Mouse (Mus musculus) heart, adult 18-20 months (tissue): Measurements from ENCODE around the gene Gm30191. TPM values are rescaled to one million over a fixed set of nuclear protein-coding genes. Genes with fewer than 3 reads are reported as not detected.
A peak's percentile ranks its signal among the peaks of the same experiment; 100 is the strongest.
"Not testable (repeated sequence)": the region's sequence is repeated elsewhere in the genome, so short reads cannot be mapped to it uniquely, and the experiment has no call there.

Experiments
- DNase-seq, 2 experiments: peaks; one replicate each; pipeline ENCODE4 v3.0.0; 2021 to 2022; ENCODE audit warnings: mixed read lengths in 1 of 2
- total RNA-seq, 2 experiments: library from RNA; stranded (reverse); gene quantifications; 2 replicates each; pipeline ENCODE4 v1.2.3; 2021

Gm30191 gene
- total RNA-seq, 2 experiments from 2014 or later = not detected

DNA sequence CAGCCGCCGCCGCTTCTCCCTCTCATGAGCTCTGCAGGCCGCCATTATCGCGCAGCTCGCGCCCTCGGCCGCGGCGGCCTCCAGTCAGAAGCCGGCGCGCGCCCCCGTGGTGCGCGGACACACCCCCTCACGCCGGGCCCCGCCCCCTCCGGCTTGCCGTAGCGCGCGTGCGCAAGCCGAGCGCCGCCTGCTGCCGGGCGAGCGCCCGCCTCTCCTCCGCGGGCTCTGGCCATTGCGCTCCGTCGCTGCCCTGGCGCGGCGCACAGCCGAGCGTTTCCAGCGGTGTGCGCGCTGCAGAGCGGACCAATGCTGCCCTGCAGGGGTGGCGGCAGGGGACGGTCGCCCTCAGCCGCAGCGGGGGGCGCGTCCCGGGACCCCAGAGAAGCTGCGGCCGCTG, 40.4 kb downstream of the Gm30191 start:
- DNase-seq = peak; percentile 96 to 98

DNA sequence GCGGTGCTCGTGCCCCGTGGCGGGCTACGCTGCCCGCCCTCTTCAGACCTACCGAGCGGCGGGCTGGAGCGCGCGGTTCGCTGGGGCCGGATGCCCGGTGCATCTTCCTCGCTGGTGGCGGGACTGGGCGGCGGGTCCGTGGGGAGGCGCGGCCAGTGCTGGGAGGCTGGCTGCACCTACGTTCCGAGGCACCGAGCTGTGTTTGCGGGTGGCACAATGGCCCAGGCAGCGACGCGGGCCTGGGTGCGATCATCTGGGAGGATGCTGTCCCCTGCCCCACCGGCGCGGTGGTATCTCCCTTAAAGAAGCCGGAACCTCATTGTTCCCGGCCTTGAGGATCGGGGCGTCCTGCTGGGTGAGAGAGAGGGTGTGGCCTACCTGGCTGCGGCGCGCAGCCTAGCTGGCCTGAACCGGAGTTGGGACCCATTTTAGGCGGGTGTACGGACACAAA, 40.9 kb downstream of the Gm30191 start, which contains the start of gene Pdik1l:
TSS of gene Pdik1l (minus strand) at position 321 of the 451 bp plus-strand sequence.
- peak; percentile 76 to 80 for DNase-seq

DNA sequence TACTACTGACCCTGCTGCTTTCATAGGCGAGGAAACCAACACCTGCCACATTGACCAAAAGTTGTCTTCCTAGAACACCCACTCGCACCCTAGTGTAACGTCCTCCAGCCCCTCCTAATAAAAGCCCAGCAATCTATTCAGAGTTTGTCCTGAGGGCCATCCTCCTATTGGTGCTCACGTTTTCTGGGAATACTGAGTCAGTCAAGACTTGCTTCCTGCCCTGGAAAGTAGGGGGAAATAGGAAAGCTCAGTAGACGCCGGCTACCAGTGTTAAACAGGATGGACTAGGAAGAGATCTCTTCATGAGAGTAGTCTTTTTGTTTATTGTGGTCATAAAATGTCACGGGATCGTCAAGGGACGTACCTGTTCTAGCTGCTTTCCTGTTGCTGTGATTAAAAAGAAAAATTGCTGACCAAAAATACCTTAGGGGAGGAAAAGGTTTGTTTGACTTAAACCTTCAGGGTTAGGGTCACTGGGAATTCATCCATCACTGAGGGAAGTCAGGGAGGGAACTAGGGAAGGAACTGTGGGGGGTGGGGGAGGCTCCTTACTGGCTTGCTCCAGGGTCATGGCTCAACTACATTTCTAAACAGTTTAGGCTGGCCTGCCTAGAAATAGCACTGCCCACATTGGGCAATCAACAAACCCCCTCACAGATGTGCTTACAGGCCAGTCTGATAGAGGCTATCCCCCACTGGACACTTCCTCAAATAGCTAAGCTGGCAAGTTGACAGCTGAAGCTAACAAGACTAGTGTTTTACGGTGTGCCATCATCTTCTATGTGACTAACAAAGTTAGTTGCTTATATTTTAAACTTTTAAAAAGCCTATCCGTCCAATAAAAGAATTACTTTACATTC, 41.9 kb downstream of the Gm30191 start:
- peak in 1 of 2 experiments; percentile 28 for DNase-seq

DNA sequence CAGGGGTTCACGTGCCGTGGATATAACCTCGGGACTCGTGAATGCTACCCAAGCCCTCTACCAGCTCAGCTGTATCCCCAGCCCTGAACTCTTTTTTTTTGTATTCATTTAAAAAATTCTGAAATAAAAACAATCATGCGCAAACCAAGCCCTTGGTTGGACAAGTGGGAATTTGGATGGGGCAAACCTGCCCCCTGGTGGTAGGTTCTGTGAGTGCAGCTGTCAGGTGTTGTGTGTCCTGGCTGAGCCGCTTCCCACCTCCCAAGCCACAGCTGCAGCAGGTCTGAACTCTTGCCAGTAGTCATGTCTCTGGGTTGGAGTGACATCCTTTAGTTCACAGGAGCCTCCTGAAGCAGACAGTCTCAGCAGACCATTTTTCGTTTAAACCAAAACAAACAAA, 45.3 kb downstream of the Gm30191 start:
- DNase-seq = peak; percentile 65 to 89

DNA sequence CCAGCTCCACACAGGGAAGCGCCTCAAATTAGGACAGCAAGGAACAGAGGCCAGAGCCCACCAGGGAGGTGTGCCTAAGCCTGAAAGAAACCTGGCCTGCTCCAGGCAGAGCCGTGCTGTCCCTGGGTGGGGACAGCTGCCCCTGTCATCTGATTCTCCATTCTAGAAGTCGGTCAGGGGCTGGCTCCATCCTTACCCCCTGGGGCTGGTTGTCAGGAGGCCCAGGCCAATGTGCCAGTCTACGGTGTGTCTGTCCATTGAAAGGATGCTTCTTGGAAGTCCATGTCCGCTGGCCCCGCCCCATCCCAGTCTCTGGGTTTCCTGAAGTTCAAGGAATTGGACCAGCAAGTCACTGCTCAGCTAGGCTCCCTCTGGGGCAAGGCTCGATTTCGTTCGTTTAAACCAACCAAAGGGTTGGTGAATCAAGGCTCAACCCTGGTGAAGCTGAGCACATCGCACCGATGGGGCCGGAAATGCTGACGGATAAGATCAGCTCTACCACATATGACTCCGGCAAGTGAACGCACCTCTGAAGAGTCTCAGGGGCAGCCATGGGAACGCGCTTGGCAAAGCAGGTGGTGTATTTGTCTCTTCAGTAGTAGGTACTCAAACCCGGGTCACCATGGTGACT, 46.4 kb downstream of the Gm30191 start:
- no peak for DNase-seq

DNA sequence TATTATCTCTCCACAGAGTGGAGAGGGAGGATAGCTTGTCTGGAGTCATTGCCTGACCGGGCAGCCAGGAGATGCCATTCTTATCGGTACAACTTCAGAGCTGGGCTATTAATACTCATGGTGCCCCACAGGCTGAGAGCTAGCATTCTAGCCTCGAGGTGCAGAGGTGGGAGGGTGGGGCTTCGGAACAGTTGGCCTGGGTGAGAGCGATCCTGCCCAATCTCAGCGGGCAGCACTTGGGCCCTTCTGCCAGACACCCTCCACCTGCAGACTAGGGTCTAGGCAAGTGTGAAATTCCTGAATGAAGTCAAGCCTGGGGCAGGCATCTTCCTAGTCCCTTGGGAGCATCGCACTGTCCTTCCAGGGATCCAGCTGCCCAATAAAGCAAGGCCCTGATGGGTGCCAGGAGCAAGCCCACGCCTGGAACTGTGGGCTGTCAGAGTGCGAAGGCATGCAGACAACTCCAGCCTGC, 47.0 kb downstream of the Gm30191 start:
- peak; percentile 59 to 84 for DNase-seq

DNA sequence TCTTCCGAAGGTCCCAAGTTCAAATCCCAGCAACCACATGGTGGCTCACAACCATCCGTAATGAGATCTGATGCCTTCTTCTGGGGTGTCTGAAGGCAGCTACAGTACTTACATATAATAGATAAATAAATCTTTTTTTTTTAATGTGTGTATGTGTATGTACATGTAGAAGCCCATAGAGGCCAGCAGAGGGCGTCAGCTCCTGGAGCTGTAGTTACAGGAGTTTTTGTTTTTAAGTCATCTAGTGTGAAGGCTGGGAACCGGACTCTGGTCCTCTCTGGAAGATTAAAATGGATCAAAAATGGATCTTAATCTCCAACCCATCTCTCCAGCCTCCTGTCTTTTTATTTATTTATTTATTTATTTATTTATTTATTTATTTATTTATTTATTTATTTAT, 49.4 kb downstream of the Gm30191 start:
- DNase-seq = not testable (repeated sequence)

DNA sequence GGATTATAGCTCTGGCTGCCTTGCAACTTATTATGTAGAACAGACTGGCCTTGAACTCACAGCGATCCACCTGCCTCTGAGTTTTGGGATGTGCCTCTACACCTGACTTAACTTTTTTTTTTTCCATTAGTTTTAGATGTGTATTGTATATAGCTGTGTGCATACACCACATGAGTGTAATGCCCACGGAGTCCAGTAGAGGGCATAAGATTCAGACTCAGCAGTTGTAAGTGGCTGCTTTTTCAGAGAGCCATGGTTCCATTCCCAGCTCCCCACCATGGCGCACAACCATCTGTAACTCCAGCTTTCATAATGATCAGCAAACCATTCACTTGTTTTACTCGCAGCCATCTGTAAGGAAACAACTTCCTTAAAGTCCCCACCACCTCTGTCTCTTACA, 49.8 kb downstream of the Gm30191 start:
- DNase-seq = no peak

DNA sequence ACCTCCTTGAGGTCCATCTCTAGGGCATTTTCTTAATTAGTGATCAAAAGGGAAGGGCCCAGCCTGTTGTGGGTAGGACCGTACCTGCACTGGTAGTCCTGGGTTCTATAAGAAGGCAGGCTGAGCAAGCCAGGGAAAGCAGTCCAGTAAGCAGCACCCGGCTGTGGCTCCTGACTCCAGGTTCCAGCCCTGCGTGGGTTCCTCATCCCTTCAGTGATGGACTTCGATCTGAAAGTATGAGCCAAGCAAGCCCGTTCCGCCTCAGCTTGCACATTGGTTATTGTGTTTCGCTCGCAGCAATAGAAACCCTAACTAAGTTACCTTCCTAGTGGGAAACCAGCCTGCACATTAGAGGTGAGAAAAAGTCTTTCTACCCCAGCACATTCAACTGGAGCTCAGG, 50.6 kb downstream of the Gm30191 start:
- DNase-seq = no peak

DNA sequence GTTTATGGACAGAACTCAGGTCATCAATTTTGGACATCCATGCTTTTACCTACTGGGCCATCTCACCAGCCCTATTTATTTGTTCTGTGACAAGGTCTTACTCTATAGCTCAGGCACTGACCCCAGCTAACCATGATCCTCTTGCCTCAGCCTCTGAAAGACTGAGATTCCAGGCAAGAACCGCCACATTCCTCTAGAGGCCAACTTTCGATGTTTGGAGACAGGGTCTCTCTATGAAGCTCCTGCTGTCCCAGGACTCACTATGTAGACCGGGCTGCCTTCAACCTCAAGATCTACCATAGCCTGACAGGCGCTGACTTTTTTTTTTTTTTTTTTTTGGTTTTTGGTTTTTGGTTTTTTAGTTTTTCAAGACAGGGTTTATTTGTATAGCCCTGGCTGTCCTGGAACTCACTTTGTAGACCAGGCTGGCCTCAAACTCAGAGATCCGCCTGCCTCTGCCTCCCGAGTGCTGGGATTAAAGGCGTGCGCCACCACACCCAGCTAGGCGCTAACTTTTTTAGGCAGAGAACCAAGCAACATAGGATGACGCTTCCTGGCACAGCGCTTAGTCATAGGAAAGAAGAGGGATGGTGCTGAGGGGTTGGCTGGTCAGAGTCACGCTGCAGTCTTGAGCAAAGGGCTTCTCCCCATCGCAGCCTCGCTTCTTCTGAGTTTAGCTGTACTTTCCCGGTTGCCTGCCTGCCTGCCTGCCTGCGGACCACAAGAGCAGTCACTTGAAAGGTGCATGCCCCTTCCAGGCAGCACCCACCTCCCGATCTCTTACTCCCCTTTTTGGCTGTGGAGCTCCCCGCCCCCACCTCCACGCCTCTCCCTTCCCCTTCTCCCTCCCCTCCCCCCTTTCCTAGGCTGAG, 52.1 kb downstream of the Gm30191 start:
- no peak for DNase-seq

DNA sequence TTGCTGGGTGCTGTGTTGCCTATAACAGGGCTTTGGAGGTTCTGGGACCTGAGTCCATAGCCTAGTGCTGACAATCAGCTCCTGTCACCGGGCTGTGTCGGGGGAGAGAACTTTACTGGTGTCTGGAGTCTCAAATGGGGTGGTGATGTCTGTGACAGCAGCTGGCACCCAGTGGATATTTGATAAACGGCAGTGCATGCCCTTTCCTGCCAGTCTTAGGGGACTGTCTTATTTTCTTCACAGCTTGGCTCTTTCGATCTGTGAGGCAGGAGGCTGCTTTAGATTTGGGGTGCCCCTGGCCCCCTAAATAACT, 52.7 kb downstream of the Gm30191 start:
- peak; percentile 58 to 70 for DNase-seq

Other genes with a start within 250 kb of the Gm30191 start
- 10 to 100 TPM; 29.9 to 31.9 TPM for gene Dhdds, start 246.0 kb upstream of the Gm30191 start, total RNA-seq
- not detected for gene Lin28a, start 228.1 kb upstream of the Gm30191 start, total RNA-seq
- not detected for gene Zfp683, start 193.1 kb upstream of the Gm30191 start, total RNA-seq
- under 1 TPM in 1 of 2 experiments, not detected in 1; 0.08 TPM for gene Crybg2, start 186.1 kb upstream of the Gm30191 start, total RNA-seq
- gene Cd52, start 151.9 kb upstream of the Gm30191 start, total RNA-seq = 10 to 100 TPM in 1 of 2 experiments, 1 to 10 TPM in 1; 5.8 to 20.9 TPM
- 1 to 10 TPM; 2.0 to 2.4 TPM for gene Ubxn11, start 144.4 kb upstream of the Gm30191 start, total RNA-seq
- gene Sh3bgrl3, start 118.1 kb upstream of the Gm30191 start, total RNA-seq = 10 to 100 TPM; 34.0 to 42.8 TPM
- 10 to 100 TPM; 40.4 to 41.9 TPM for gene Cep85, start 59.8 kb upstream of the Gm30191 start, total RNA-seq
- gene Gm7534, start 43.9 kb upstream of the Gm30191 start, total RNA-seq = not detected
- not detected for gene Catsper4, start 19.6 kb upstream of the Gm30191 start, total RNA-seq
- gene Cnksr1, start 8.5 kb upstream of the Gm30191 start, total RNA-seq = 1 to 10 TPM; 3.9 to 6.3 TPM
- not detected for gene E130218I03Rik, start 3.3 kb upstream of the Gm30191 start, total RNA-seq
- gene Zfp593, start 1.3 kb upstream of the Gm30191 start, total RNA-seq = 1 to 10 TPM; 3.3 to 3.6 TPM
- gene Grrp1, start 7.2 kb downstream of the Gm30191 start, total RNA-seq = 1 to 10 TPM; 5.1 to 6.3 TPM
- gene Pdik1l, start 41.0 kb downstream of the Gm30191 start, total RNA-seq = 1 to 10 TPM; 4.8 to 8.0 TPM
- 100 to 1,000 TPM; 195 to 199 TPM for gene Trim63, start 68.2 kb downstream of the Gm30191 start, total RNA-seq
- gene Slc30a2, start 96.2 kb downstream of the Gm30191 start, total RNA-seq = under 1 TPM; 0.30 to 0.72 TPM
- 10 to 100 TPM; 19.7 to 19.8 TPM for gene Extl1, start 136.9 kb downstream of the Gm30191 start, total RNA-seq
- gene Pafah2, start 149.4 kb downstream of the Gm30191 start, total RNA-seq = 1 to 10 TPM; 6.1 to 7.9 TPM
- gene Stmn1, start 221.4 kb downstream of the Gm30191 start, total RNA-seq = 10 to 100 TPM; 21.3 to 24.5 TPM
- 10 to 100 TPM; 15.5 to 15.7 TPM for gene Paqr7, start 249.8 kb downstream of the Gm30191 start, total RNA-seq